Mouse (Mus musculus) spleen, postnatal 4 days (tissue): ENCODE results near the gene Cmtm2b.
"Not testable (repeated sequence)": the region's sequence is repeated elsewhere in the genome, so short reads cannot be mapped to it uniquely, and the experiment has no call there.

Source experiments
- DNase-seq, 2 experiments: peaks; one replicate each; pipeline ENCODE4 v3.0.0; 2022; ENCODE audit warnings: low spot score in 2 of 2

The Cmtm2b gene

DNA sequence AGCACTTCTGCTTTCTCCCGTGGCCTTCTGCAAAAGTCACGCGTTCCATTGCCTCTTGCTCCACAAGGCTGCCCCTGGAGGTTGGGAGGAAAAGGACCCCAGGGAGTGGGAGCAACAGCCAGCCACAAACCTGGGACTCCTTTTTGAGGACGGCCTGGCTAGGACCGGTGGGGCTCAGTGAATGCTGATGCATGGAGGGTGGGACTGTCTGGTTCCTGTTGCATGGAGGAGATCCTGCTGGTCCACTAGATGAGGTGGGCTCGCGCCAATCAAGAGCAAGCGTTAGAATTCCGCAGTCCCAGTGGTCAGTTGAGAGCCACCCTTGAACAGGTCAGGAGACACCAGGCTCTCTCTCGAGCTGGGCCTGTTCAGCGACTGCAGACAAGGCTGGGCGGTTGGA is at the start of gene Cmtm2b:
Gene Cmtm2b, plus strand, starts transcription at position 301 of the 400 bp plus-strand sequence.
- DNase-seq: not testable (repeated sequence)

DNA sequence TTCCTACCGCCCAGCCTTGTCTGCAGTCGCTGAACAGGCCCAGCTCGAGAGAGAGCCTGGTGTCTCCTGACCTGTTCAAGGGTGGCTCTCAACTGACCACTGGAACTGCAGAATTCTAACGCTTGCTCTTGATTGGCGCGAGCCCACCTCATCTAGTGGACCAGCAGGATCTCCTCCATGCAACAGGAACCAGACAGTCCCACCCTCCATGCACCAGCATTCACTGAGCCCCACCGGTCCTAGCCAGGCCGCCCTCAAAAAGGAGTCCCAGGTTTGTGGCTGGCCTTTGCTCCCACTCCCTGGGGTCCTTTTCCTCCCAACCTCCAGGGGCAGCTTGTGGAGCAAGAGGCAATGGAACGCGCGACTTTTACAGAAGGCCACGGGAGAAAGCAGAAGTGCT is 28.9 kb upstream of the Cmtm2b start, which contains the start of gene Cmtm2a:
Gene Cmtm2a, minus strand, starts transcription at position 101 of the 400 bp plus-strand sequence.
- DNase-seq: not testable (repeated sequence)

DNA sequence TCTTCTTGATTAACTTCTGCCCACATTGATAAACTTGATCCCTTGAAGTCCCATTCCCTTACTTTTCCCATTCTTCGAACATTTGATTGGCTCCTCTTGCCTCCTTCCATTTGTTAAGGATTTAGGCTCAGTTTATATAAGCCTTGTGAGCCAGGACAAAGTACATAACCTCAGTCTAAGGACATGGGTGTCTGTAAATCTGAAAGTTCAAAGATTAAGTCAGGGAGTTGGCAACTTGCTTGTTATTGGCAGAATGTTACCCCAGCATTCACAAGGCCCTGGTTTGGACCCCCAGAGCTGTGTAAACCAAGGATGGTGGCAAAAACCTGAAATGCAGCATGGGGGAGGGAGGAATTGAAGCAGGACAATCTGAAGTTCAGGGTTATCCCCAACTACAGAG is 27.6 kb upstream of the Cmtm2b start:
- DNase-seq: no peak

DNA sequence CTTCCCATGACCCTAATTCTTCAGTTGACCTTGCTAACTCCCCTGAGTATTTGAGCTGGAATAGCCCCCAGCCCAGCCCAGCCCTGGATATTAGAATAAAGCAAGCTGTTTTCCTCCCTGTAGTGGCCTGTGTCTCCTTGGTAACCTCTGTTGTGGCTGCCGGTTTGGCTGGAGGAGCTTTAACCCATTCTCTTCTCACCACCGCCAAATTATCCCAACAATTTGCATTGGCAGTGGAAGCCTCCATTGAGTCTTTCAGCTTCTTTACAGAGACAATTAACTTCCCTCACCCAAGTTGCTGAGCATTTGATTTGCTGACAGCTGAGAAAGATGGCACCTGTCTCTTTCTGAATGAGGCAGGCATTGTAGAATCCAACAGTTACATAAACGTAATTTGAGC is 20.5 kb upstream of the Cmtm2b start:
- not testable (repeated sequence) for DNase-seq

DNA sequence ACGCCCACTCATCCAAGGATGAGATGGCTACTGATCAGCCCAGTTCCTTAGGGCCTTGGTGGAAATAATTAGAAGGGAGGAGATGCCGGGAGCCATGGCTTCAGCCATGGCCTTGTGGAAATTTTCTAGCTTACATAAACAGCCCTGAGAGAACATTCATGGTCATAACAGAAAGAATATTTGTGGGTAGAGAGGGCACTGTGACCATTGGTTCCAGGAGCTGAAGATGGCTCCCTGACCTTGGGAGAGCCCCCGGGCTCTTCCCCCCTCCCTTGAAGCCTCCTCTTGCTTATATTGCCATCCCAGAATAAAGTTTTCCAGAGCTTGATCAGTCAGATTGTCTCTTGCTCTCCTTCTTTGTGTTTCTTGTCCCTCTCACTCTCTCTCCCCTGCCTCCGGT is 19.5 kb upstream of the Cmtm2b start:
- not testable (repeated sequence) for DNase-seq

DNA sequence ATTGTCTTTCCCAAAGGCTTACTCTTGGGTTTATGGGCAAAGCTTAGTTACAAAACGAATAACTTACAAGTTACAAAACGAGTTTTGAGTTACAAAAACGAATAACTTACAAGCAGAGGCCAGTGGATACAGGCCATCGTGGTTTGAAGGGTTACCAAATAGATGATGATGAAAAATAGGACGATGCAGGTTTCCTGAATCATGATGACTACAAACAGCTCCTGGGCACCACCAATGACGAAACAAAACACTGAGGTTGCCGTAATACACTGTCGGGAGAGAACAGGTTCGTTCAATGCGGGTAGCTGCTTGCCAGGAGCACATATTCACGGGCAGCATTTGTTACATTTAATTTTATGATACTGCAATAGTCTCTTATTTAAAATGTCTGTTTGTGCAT is 17.1 kb upstream of the Cmtm2b start:
- DNase-seq: no peak

DNA sequence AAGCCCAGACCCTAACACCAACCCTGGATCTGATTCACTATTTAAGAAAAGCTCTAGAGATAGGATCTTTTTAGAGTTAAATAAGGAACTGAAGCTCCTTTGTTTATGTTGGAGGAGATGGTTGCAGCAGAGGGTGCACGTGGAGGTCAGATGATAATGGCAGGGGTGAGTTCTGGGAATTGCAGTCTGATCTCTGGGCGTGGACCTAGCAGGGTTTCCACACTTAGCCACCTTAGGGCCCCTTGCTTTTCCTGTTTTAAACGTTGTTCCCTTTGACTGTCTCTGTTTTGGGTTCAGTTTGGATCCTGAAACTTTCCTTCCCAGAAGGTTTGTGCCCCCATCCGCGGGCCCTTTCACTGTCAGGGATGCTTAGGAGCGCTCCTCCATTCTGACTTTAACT is 13.7 kb upstream of the Cmtm2b start:
- not testable (repeated sequence) for DNase-seq

DNA sequence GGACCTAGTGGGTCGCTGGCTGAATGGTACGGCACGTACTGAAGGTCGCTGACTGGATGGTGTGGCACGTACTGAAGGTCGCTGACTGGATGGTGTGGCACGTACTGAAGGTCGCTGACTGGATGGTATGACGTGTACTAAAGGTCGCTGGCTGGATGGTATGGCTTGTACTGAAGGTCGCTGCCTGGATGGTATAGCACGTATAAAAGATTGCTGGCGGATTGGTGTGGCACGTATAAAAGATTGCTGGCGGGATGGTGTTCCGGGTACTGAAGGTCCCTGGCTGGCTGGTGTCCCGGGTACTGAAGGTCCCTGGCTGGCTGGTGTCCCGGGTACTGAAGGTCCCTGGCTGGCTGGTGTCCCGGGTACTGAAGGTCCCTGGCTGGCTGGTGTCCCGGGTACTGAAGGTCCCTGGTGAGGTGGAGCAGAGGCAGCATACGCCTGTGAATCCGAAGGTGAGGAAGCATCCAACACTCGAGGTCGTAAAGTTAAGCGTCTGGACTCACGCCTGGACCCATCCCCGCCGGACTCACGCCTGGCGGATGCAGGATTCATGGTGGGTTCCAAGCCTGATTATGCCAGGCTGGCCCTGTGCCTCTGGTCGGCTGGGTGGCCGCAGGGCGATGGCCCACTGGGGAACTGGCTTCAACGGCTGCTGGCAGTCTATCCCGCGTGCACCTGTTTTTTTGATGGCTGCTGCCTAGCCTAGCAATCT is 12.4 kb upstream of the Cmtm2b start, which contains the start of the genes Gm45711 and Cmtm1:
Gene Gm45711, minus strand, starts transcription at position 641 of the 715 bp plus-strand sequence.
Gene Cmtm1, minus strand, starts transcription at position 705 of the 715 bp plus-strand sequence.
- not testable (repeated sequence) for DNase-seq

DNA sequence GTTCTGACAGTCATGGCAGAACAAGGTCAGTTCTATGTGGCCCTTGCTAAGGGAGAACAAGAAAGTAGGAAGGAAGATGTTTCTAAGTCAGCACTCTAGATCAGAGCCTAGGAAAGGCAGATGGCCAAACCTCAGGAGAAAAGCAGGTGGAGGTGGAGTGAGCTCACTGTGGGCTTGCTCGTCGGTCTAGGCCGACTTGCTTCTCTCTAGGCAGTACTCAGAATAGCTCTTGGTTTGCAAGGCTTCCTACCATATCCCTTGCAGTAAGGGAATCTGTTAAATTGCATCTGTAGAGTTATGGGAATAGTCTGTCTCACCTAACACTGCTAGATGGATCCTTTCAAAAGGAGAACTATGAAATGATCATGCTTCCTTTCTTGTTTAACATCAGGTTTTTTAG is 10.0 kb upstream of the Cmtm2b start:
- DNase-seq: not testable (repeated sequence)

DNA sequence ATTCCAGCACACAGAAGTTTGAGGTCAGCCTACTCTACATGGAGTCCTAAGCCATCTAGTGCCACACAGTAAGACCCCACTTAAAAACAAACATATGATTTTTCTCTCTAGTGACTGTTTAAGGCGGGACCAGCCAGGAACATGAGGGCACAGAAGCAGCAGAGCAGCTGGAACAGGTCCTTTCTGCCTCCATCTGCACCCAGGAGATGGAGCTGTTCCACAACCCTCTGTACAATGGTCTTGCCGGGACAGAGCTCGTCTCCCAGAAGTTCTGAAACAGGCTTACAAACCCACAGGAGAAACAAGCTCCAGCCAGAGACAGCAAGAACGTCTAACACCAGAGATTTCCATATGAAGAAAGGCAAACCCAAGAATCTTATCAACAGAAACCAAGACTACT is 8.7 kb upstream of the Cmtm2b start:
- DNase-seq: no peak

DNA sequence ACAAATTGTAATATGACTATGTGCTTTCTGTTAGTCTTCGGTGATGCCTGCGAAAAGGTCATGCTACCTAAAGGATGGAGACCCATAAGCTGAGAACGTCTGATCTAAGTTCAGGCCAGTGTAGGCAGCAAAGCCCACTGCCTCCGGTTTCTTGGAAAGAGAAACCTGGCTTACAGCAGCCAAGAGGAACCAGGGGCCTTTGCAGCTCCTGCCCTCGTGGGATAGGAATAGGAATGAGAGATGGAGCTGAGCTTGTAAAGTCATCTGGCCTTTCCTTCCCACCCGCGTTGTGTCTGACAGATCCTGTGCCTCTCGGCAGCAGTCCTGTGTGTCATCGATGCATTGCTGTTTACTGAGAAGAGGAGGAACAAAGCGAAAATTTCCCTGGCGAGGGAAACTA is 763 bp upstream of the Cmtm2b start, which contains the start of gene Gm11020:
Gene Gm11020, plus strand, starts transcription at position 301 of the 400 bp plus-strand sequence.
- not testable (repeated sequence) for DNase-seq

DNA sequence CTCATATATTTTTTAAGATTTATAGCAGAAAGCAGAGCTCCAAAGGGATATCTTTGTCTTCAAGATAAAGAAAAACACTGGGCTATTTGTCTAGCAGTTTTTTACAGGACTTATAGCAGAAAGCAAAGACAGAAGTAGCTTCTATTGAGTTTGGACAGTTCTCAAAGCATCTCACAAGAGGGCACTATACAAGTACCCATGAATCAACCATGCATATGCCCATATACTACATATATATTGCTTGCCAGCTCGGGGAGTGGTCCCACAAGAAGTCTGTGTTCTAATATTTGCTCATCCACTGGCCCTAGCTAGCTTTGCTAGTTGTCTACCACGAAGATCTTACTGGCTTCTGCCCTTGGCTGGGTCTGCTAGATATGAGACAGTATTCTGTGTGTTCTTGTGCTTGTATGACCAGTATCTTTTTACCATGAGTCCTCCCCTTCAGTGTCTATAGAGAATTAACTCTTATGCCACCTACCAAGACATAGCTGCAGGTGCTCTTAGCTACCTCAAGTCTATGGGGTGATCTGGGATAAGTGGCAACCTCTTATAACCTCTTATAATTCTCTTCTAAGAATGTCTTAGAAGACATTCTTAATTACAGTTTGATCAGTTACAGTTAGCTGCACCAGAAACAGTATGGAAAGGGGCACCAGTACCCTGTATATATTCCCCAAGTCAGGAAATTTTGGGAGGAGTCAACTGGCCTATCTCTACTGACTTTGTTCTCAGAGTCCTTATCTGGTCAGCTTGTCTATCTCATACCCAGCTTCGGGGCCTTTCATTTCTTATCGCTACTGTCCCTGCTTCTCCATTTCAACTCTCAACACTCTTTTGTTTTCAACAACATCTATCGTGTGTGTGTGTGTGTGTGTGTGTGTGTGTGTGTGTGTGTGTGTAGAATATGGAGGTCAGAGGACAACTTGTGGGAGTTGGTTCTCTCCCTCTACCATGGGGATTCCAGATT is 10.9 kb downstream of the Cmtm2b start:
- no peak for DNase-seq

DNA sequence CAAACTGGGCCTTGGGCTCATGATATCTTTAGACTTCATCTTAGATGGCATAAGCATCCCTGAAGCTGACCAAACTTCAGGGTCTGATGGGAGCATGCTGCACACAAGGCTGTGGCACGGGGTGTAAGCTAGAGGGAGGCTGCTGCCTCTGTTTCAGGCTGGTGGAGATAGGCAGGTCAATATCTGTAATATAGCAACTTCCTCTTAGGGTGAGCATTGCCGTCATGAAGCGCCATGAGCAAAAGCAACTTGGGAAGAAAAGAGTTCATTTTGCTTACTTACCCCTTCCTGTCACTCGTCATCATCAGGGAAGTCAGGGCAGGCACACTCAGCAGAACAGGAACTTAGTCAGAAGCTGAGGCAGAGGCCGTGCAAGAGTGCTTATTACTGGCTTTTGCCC is 11.8 kb downstream of the Cmtm2b start:
- DNase-seq: no peak

DNA sequence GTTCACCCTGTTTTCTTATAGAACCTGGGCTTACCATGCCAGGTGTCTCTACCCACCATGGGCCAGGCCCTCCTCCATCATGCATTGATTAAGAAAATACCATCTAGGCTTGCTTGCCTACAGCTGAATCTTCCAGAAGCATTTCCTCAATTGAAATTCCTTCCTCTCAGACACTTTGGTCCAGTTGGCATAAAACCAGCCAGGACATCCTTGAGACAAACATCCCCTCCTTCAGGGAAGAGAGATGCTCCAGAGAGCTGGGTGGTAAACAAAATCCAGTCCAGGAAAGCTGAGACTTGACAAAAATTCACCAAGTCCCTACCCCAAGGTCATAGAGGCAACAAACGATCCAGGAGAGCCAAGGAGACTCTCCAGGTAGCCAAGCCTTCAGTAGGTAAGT is 12.2 kb downstream of the Cmtm2b start:
- DNase-seq: no peak

DNA sequence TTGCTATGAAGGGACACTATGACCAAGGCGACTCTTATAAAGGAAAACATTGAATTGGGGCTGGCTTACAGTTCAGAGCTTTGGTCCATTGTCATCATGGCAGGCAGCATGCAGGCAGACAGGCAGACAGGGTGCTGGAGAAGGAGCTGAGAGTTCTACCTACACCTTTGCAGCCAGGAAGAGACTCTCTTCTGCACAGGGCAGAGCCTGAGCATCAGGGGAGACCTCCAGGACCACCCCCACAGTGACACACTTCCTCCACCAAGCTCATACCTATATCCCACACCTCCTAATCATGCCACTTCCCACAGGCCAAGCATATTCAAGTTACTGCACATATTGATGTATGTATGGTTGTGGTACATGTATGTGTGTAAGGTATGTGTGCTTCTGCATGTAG is 14.8 kb downstream of the Cmtm2b start:
- DNase-seq: no peak

DNA sequence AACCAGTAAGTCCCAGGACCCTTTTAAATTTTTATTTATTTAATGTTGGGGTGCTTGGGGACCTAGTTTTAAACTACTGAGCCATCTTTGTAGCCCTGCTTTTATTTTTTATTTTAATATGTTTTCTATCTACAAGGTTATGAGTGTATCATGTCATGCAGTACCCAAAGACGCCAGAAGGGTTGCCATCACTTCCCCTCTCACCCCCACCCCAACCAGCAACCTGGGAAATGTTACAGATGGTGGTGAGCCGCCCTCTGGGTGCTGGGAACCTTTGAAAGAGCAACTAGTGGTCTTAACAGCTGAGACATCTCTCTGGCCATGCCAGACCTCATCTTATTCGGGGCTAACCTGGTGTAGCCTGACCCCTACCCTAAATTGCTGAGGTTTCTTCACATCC is 15.9 kb downstream of the Cmtm2b start:
- DNase-seq: peak in 1 of 2 experiments; percentile 56

DNA sequence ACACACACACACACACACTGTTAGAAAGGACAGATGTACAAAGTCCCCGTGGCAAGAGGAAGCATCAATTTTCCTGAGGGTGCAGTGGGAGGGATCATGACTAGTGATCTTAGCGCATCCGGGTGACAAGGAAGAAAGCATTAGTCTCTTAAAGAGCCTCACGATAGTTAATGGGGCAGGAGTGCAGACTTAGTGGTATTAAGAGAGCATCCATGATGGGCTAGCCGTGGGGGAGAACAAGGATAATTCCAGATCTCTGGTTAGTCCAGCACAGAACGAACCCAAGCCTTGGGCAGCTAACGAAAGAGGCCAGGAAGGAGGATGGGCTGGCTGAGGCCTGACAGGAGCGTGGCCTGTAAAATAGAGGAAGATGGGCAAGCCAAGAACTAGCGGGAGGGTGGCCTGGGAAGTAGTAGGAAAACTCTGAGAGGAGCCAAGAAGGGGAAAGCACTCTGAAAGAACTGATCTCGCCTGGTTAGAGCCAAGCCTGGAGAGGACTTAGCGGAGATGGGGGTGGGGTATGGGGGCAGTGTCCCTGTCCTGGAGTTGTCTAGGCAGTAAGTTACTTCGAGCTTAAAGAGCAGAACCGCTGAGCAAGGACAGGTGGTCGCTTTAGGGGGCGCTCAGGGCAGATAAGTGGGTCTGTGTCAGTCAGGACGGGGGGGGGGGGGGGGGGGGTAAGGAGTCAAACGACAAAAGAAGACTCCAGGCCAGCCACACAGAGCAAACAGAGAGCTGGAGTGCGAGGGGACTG is 17.4 kb downstream of the Cmtm2b start, which contains the start of gene Cmtm3:
Gene Cmtm3, plus strand, starts transcription at position 182 of the 754 bp plus-strand sequence.
- peak in 1 of 2 experiments; percentile 59 for DNase-seq

DNA sequence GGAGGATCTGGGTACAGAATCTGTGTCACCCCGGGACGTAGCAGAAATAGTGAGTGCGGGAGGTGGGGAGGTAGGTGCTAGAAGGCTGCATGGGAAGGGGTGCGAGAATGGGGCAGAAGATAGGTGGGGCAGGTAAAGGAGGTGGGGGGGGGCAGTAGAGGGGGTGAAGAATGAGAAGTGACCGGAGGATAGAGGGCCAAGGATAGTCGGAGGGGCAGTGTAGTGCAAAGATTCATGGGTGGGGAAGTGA is 17.9 kb downstream of the Cmtm2b start:
- peak in 1 of 2 experiments; percentile 56 for DNase-seq

DNA sequence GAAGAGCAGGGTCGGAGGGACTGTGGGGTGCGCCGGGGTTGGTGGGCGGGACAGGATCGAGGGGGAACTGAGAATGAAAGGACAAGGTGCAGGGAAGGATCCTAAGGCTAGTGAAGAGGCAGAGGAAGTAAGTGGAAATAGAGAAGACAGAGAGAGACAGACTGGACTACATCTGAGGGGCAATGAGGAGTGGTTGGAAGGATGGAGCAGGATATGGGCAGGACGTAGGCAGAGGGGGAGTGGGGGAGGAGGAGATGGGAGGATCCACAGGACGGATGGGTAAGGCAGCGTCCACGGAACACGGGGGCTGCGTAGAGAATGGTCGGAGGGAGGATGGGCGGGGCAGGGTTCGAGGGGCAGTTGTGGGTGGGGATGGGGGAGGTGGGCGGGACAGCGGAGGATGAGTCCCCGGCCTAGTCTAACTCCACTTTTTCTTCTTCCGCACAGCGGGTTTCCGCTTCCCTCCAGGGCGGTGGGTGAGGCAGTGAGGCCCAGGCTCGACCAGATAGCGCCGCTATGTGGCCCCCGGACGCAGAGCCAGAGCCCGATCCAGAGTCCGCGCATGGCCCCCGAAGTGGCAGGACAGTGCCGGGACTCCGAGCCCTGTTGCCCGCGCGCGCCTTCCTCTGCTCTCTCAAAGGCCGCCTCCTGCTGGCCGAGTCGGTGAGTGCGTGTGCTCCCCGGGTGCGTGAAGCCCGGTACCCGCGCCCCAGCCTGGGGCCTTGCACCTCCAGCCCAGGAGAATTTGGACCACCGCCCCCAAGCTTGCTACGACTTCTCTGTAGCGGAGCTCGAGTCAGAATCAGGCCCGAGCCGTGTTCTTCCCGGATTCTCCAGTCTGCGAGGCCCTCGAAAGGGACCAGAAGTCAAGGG is 18.4 kb downstream of the Cmtm2b start:
- DNase-seq: peak; percentile 71 to 89

DNA sequence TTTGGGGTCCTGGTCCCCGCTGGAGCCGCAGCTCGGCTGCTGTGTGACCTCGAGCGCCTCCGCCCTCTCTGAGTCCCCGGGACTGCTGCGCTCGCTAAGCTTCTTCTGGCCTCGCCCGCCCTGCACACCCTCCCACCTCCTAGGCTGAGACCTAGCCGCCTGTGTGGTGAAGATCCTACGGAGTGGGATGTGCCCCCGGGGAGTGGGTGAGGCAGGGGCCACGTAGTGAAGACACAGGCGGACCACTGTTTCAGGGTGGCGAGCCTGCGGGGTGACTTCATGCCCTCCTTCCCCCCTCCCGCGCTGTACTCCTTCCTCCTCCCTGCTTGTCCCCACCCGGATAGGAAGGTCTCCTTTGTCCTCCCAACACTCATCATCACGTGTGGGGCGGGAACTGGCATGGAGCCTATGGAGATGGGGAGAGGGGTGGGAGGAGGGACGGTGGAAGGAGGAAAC is 19.1 kb downstream of the Cmtm2b start:
- no peak for DNase-seq

DNA sequence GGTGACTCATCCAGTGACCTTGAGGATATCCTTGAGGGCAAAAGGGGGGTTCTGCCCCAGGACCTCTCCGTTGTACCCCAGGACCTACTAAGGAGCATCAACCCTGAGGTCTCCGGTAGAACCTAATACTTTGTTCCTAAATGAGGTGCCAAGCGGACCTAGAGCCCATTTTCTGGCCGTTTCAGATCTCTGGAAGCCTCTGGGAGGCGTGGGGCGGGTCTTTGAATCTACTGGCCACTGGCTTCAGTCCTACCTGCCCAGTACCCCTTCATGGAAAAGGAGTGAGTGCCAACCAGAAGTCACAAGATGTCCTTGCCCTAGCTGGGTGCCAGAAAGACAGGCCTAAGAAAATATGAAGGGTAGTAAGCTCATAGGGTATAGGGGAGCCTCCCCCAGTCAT is 19.6 kb downstream of the Cmtm2b start:
- peak in 1 of 2 experiments; percentile 51 for DNase-seq
